8 mouse cellular contexts compared by ENCODE assay signal in genomic region chr16:34093734-34094445, GRCm38 (mm10).
DNase-seq lines count a peak whose midpoint lies in the region; ATAC-seq lines count a peak whose summit lies in the region.

No protein-coding gene starts in this region.

- H3K4me2 ChIP-seq in lung, embryonic 16.5 days (ENCODE audit: low read depth, low read length), result peak overlapping the region; percentile 90
- H3K4me2 ChIP-seq in embryonic facial prominence, embryonic 15.5 days (replicated peaks), result peak overlapping the region; percentile 91
- H3K4me2 ChIP-seq in intestine, embryonic 15.5 days (replicated peaks), result peak overlapping the region; percentile 88
- H3K4me2 ChIP-seq in neural tube, embryonic 15.5 days, result peak overlapping the region; percentile 66

- H3K9ac ChIP-seq in lung, embryonic 16.5 days (ENCODE audit: low read length), result peak overlapping the region; percentile 65
- no peak overlapping the region for H3K9ac ChIP-seq in embryonic facial prominence, embryonic 15.5 days
- peak overlapping the region; percentile 37 for H3K9ac ChIP-seq in intestine, embryonic 15.5 days
- peak overlapping the region; percentile 36 for H3K9ac ChIP-seq in neural tube, embryonic 15.5 days (replicated peaks)

- WGBS in lung, embryonic 16.5 days, result 6% methylated on average over 14 of the region's 14 CpGs
- 5% methylated on average over 14 of the region's 14 CpGs for WGBS in embryonic facial prominence, embryonic 15.5 days
- WGBS in intestine, embryonic 15.5 days, result 9% methylated on average over 14 of the region's 14 CpGs
- 2% methylated on average over 14 of the region's 14 CpGs for WGBS in neural tube, embryonic 15.5 days

- no peaks in the 10 kb centered on the region for H3K27me3 ChIP-seq in lung, embryonic 16.5 days (ENCODE audit: control insufficient read depth, insufficient read depth, low read depth, low read length)
- no peaks in the 10 kb centered on the region for H3K27me3 ChIP-seq in embryonic facial prominence, embryonic 15.5 days
- H3K27me3 ChIP-seq in intestine, embryonic 15.5 days (replicated peaks), result no peaks in the 10 kb centered on the region
- peaks cover 10% of the 10 kb centered on the region; the same call in 1 of the 2 replicates for H3K27me3 ChIP-seq in neural tube, embryonic 15.5 days (replicated peaks)

- no peaks in the 10 kb centered on the region for H3K36me3 ChIP-seq in lung, embryonic 16.5 days (ENCODE audit: control insufficient read depth, insufficient read depth, low read length)
- no peaks in the 10 kb centered on the region for H3K36me3 ChIP-seq in embryonic facial prominence, embryonic 15.5 days
- H3K36me3 ChIP-seq in intestine, embryonic 15.5 days, result no peaks in the 10 kb centered on the region
- H3K36me3 ChIP-seq in neural tube, embryonic 15.5 days, result no peaks in the 10 kb centered on the region

- H3K9me3 ChIP-seq in lung, embryonic 16.5 days (ENCODE audit: control insufficient read depth, low read length), result no peaks in the 10 kb centered on the region
- no peaks in the 10 kb centered on the region for H3K9me3 ChIP-seq in embryonic facial prominence, embryonic 15.5 days (replicated peaks)
- H3K9me3 ChIP-seq in intestine, embryonic 15.5 days, result no peaks in the 10 kb centered on the region
- H3K9me3 ChIP-seq in neural tube, embryonic 15.5 days (replicated peaks), result no peaks in the 10 kb centered on the region

- H3K4me3 ChIP-seq in lung, embryonic 16.5 days (ENCODE audit: low read length), result peak overlapping the region; percentile 76
- H3K4me3 ChIP-seq in embryonic facial prominence, embryonic 15.5 days (replicated peaks), result peak overlapping the region; percentile 59
- peak overlapping the region; percentile 69 for H3K4me3 ChIP-seq in intestine, embryonic 15.5 days (replicated peaks)
- peak overlapping the region; percentile 41 for H3K4me3 ChIP-seq in neural tube, embryonic 15.5 days (replicated peaks)

- ATAC-seq in lung, embryonic 16.5 days (ENCODE audit: low read depth), result no peak
- ATAC-seq in embryonic facial prominence, embryonic 15.5 days (ENCODE audit: insufficient number of reproducible peaks, low FRiP score, low TSS enrichment, low read depth), result no peak
- ATAC-seq in intestine, embryonic 15.5 days, result no peak
- no peak; the same call in 1 of the 2 replicates for ATAC-seq in neural tube, embryonic 15.5 days (ENCODE audit: low FRiP score)
- ATAC-seq in monocyte, adult 5-6 weeks (replicated peaks; ENCODE audit: insufficient number of reproducible peaks, low FRiP score, low TSS enrichment, poor library complexity, severe bottlenecking), result no peak

- peaks cover 15% of the 10 kb centered on the region for H3K4me1 ChIP-seq in lung, embryonic 16.5 days (replicated peaks; ENCODE audit: control insufficient read depth, insufficient read depth, low read length)
- peaks cover 25% of the 10 kb centered on the region for H3K4me1 ChIP-seq in embryonic facial prominence, embryonic 15.5 days
- peaks cover 21% of the 10 kb centered on the region for H3K4me1 ChIP-seq in intestine, embryonic 15.5 days (replicated peaks)
- H3K4me1 ChIP-seq in neural tube, embryonic 15.5 days, result peaks cover 46% of the 10 kb centered on the region

- no peak for DNase-seq in lung, adult 18-20 months
- no peak for DNase-seq in thymus, postnatal 10 days (ENCODE audit: low spot score in 2 of 2)
- DNase-seq in urinary bladder, postnatal 25 days (ENCODE audit: low spot score), result no peak

- 0 out of 2 replicates have a peak overlapping the region, but pooled peaks have one; percentile 25 for H3K27ac ChIP-seq in lung, embryonic 16.5 days (ENCODE audit: low read length)
- peak overlapping the region; percentile 48; the same call in 1 of the 2 replicates for H3K27ac ChIP-seq in embryonic facial prominence, embryonic 15.5 days (replicated peaks)
- peak overlapping the region; percentile 64 for H3K27ac ChIP-seq in intestine, embryonic 15.5 days
- peak overlapping the region; percentile 65 for H3K27ac ChIP-seq in neural tube, embryonic 15.5 days (replicated peaks)
